Mouse (Mus musculus): ENCODE results near the gene Galnt13. TPM values are rescaled to one million over a fixed set of nuclear protein-coding genes. Genes with fewer than 3 reads are reported as not detected.
"Not testable (repeated sequence)": the region's sequence is repeated elsewhere in the genome, so short reads cannot be mapped to it uniquely, and the experiment has no call there.

The Galnt13 gene
- polyA plus RNA-seq, 1 experiment from 2014 or later = 3.0 TPM

- 0 out of 2 replicates have a peak, but pooled peaks have one; percentile 26 for ATAC-seq (ENCODE audit: insufficient number of reproducible peaks, insufficient read depth, low FRiP score, low TSS enrichment, low read depth)
- Histone ChIP-seq H3K27me3 (no peaks in the 10 kb centered on the region), H3K4me2 (no peak overlapping the region), H3K9me3 (no peaks in the 10 kb centered on the region), H3K4me1 (no peaks in the 10 kb centered on the region), H3K36me3 (no peaks in the 10 kb centered on the region), H3K27ac (no peak overlapping the region), H3K9ac (no peak overlapping the region), H3K4me3 (no peak overlapping the region)
- WGBS = 71% methylated on average over 3 of the region's 3 CpGs
Observed at GRCm38 (mm10) chr2:54565068-54565467, 129.0 kb downstream of the Galnt13 start.

DNA sequence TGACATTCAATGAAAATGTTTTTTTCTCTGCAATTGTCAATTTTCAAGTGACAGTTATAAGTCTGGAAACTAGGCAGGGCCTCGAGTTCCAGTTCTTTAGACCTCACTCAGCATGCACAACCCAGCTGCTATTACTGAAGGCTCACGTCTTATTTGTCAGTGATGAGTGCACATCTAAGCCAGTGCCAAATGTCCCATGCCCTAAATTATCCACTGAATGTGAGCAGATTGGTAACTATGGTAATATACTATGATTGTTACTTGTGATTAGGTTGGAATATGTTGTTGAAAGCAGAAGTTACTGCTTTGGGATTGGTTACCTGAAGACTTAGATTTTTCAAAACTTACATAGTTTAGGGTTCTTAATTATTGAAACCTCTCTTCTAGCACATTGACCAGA, 131.1 kb downstream of the Galnt13 start:
- no peak for ATAC-seq (ENCODE audit: insufficient number of reproducible peaks, insufficient read depth, low FRiP score, low TSS enrichment, low read depth)
- WGBS = 60% methylated on average over 2 of the region's 2 CpGs
- no peak overlapping the region for H3K9ac ChIP-seq
- H3K4me3 ChIP-seq = no peak overlapping the region
- no peak overlapping the region for H3K4me2 ChIP-seq
- no peaks in the 10 kb centered on the region for H3K36me3 ChIP-seq
- no peaks in the 10 kb centered on the region for H3K27me3 ChIP-seq
- H3K4me1 ChIP-seq = no peaks in the 10 kb centered on the region
- no peaks in the 10 kb centered on the region for H3K9me3 ChIP-seq
- H3K27ac ChIP-seq = no peak overlapping the region

DNA sequence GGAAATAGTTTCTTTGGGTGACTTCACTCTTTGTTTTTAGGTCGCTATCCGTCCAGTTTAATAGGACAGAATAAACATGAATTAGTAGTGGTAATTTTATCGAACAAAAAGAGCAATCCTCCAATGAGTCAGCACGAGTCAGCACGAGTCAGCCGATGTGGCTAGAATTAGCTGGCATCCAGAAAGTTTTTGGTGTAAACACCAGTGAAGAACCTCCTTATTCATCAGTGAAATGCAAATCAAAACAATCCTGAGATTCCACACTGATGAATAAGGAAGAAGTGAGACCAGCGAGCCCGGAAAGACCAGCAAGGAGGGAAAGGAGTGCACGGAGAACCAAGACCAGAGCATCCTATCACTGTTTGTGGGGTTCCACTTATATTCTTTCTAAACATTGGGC, 131.5 kb downstream of the Galnt13 start:
- no peaks in the 10 kb centered on the region for H3K36me3 ChIP-seq
- H3K27me3 ChIP-seq = no peaks in the 10 kb centered on the region
- no peaks in the 10 kb centered on the region for H3K9me3 ChIP-seq
- WGBS = 85% methylated on average over 9 of the region's 9 CpGs
- H3K4me1 ChIP-seq = no peaks in the 10 kb centered on the region
- H3K27ac ChIP-seq = no peak overlapping the region
- H3K4me3 ChIP-seq = no peak overlapping the region
- H3K9ac ChIP-seq = no peak overlapping the region
- no peak for ATAC-seq (ENCODE audit: insufficient number of reproducible peaks, insufficient read depth, low FRiP score, low TSS enrichment, low read depth)
- H3K4me2 ChIP-seq = no peak overlapping the region

GRCm38 (mm10) chr2:54713817-54714216, 277.7 kb downstream of the Galnt13 start:
- no CpG with 5 or more reads among the region's 5 CpGs for WGBS
- ATAC-seq (ENCODE audit: insufficient number of reproducible peaks, insufficient read depth, low FRiP score, low TSS enrichment, low read depth); H3K9ac ChIP-seq; H3K4me2 ChIP-seq; H3K27ac ChIP-seq; H3K27me3 ChIP-seq; H3K4me3 ChIP-seq; H3K4me1 ChIP-seq; H3K9me3 ChIP-seq; H3K36me3 ChIP-seq: not testable (repeated sequence)

DNA sequence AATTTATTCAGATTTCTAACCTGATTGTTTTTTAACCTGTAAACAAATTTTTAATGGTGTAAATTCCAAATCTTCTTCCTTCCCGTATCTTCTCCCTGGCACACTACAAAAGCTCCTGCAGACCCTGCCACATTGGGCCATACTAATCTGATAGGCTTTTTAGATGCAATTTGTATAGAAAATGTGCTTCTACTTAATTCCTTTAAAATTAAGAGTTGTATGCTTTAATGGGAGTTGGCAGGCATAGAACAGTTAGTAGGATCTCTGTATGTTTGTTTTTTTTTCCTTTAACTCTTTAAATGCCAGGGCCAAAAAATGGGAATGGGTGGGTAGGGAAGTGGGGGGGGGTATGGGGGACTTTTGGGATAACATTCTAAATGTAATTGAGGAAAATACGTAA, 315.1 kb downstream of the Galnt13 start:
- WGBS = 67% methylated on average over 2 of the region's 2 CpGs
- no peak for ATAC-seq (ENCODE audit: insufficient number of reproducible peaks, insufficient read depth, low FRiP score, low TSS enrichment, low read depth)
- H3K36me3 ChIP-seq = no peaks in the 10 kb centered on the region

DNA sequence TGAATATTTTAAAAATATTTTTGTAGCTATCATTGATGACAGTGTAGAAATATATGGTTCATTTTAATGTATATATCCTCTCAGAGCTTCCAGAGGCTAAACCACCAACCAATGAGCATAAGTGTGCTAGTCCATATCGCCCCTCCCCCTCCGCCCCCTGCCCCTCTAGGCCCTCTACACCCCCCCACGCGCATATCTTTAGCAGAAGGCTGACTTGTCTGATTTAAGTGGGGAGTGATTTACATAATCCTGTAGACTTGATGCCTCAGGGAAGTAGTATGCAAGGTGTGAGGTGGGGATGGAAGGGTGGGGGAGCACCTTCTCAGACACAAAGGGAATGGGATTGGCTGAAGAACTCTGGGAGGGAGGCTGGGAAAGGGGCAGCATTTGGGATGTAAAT, 323.7 kb downstream of the Galnt13 start:
- H3K27me3 ChIP-seq = no peaks in the 10 kb centered on the region
- 31% methylated on average over 4 of the region's 4 CpGs for WGBS

More for the DNA sequence above, 315.1 kb downstream of the Galnt13 start:
- Histone ChIP-seq H3K27ac (no peak overlapping the region), H3K4me1 (no peaks in the 10 kb centered on the region), H3K9me3 (no peaks in the 10 kb centered on the region), H3K9ac (no peak overlapping the region), H3K27me3 (no peaks in the 10 kb centered on the region), H3K4me2 (no peak overlapping the region), H3K4me3 (no peak overlapping the region)

GRCm38 (mm10) chr2:54778790-54779273, 342.7 kb downstream of the Galnt13 start:
- H3K27me3 ChIP-seq = no peaks in the 10 kb centered on the region

More for the DNA sequence above, 323.7 kb downstream of the Galnt13 start:
- H3K9me3 ChIP-seq = no peaks in the 10 kb centered on the region
- no peak for ATAC-seq (ENCODE audit: insufficient number of reproducible peaks, insufficient read depth, low FRiP score, low TSS enrichment, low read depth)
- no peak overlapping the region for H3K9ac ChIP-seq
- no peak overlapping the region for H3K4me3 ChIP-seq
- H3K27ac ChIP-seq = no peak overlapping the region
- no peak overlapping the region for H3K4me2 ChIP-seq
- H3K36me3 ChIP-seq = no peaks in the 10 kb centered on the region
- H3K4me1 ChIP-seq = no peaks in the 10 kb centered on the region

GRCm38 (mm10) chr2:54813670-54814256, 377.6 kb downstream of the Galnt13 start:
- H3K27me3 ChIP-seq = no peaks in the 10 kb centered on the region
- H3K9ac ChIP-seq = no peak overlapping the region
- no peaks in the 10 kb centered on the region for H3K36me3 ChIP-seq
- 80% methylated on average over 2 of the region's 2 CpGs for WGBS
- no peaks in the 10 kb centered on the region for H3K9me3 ChIP-seq
- H3K4me1 ChIP-seq = no peaks in the 10 kb centered on the region
- no peak overlapping the region for H3K27ac ChIP-seq
- no peak for ATAC-seq (ENCODE audit: insufficient number of reproducible peaks, insufficient read depth, low FRiP score, low TSS enrichment, low read depth)
- no peak overlapping the region for H3K4me3 ChIP-seq
- no peak overlapping the region for H3K4me2 ChIP-seq

More at GRCm38 (mm10) chr2:54778790-54779273, 342.7 kb downstream of the Galnt13 start:
- ATAC-seq (ENCODE audit: insufficient number of reproducible peaks, insufficient read depth, low FRiP score, low TSS enrichment, low read depth) = no peak
- Histone ChIP-seq H3K27ac (no peak overlapping the region), H3K4me1 (no peaks in the 10 kb centered on the region), H3K36me3 (no peaks in the 10 kb centered on the region), H3K9me3 (no peaks in the 10 kb centered on the region), H3K4me3 (no peak overlapping the region), H3K4me2 (no peak overlapping the region), H3K9ac (no peak overlapping the region)
- WGBS = 82% methylated on average over 2 of the region's 2 CpGs

DNA sequence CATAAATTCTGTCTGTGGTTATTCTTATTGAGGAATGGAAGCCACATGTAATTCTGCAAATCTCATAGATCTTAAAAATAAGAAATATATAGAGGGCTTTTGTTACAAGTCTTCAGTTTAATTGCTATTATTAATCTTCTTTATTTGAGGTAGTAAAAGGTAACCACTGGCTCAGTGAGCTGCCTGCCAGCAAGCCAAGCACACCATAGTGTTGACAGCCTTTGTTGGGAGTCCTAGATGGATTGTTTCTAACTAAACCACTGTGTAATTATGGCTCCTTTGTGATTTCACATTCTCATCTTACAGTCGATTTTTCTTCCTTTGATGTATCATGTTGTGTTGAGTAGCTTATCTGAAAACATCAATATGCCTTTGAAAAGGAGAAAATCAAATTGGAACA, 405.1 kb downstream of the Galnt13 start:
- 39% methylated on average over 1 of the region's 1 CpGs for WGBS
- no peak for ATAC-seq (ENCODE audit: insufficient number of reproducible peaks, insufficient read depth, low FRiP score, low TSS enrichment, low read depth)
- Histone ChIP-seq H3K9ac (no peak overlapping the region), H3K27me3 (no peaks in the 10 kb centered on the region), H3K9me3 (no peaks in the 10 kb centered on the region), H3K27ac (no peak overlapping the region), H3K4me2 (no peak overlapping the region), H3K4me1 (no peaks in the 10 kb centered on the region), H3K36me3 (no peaks in the 10 kb centered on the region), H3K4me3 (no peak overlapping the region)

- Histone ChIP-seq H3K36me3 (no peaks in the 10 kb centered on the region), H3K4me3 (no peak overlapping the region), H3K27ac (no peak overlapping the region), H3K9ac (no peak overlapping the region), H3K4me2 (no peak overlapping the region), H3K27me3 (no peaks in the 10 kb centered on the region), H3K9me3 (no peaks in the 10 kb centered on the region), H3K4me1 (no peaks in the 10 kb centered on the region)
- ATAC-seq (ENCODE audit: insufficient number of reproducible peaks, insufficient read depth, low FRiP score, low TSS enrichment, low read depth) = no peak
- WGBS = 77% methylated on average over 7 of the region's 7 CpGs
Observed at GRCm38 (mm10) chr2:54906282-54907060, 470.4 kb downstream of the Galnt13 start.

DNA sequence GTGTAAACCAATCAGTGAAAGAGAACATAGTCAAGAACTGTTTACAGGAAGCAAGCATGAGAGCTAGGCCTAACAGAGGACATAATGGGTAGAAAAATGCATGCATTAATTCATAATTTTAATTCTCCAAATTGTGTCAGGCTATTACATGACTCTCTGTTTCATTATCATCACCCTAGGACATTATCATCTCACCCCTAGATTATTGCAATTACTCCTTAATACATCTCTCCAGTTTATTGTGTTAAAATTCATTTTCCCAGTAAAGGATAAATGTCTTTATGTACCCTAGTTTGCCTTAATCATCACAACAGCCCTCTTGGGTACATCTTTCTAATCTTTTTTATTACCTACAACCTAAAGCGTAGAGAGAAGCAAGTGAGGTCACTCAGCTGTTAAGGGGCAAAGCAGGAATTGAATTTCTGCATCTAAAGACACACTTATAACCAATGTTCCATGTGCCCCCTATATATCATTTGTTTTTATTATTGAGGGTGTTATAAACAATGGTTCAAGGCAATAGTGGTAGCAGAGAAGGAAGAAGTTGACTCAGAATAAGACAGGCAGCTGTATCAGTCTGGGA, 479.1 kb downstream of the Galnt13 start:
- ATAC-seq (ENCODE audit: insufficient number of reproducible peaks, insufficient read depth, low FRiP score, low TSS enrichment, low read depth) = no peak
- 87% methylated on average over 1 of the region's 1 CpGs for WGBS
- no peak overlapping the region for H3K9ac ChIP-seq

GRCm38 (mm10) chr2:54936369-54936768, 500.3 kb downstream of the Galnt13 start:
- WGBS = 82% methylated on average over 3 of the region's 3 CpGs
- Histone ChIP-seq H3K27ac (no peak overlapping the region), H3K9ac (no peak overlapping the region), H3K4me1 (no peaks in the 10 kb centered on the region), H3K9me3 (no peaks in the 10 kb centered on the region), H3K27me3 (no peaks in the 10 kb centered on the region), H3K4me3 (no peak overlapping the region), H3K36me3 (no peaks in the 10 kb centered on the region), H3K4me2 (no peak overlapping the region)
- no peak for ATAC-seq (ENCODE audit: insufficient number of reproducible peaks, insufficient read depth, low FRiP score, low TSS enrichment, low read depth)

More for the DNA sequence above, 479.1 kb downstream of the Galnt13 start:
- no peaks in the 10 kb centered on the region for H3K4me1 ChIP-seq
- H3K36me3 ChIP-seq = no peaks in the 10 kb centered on the region
- no peaks in the 10 kb centered on the region for H3K27me3 ChIP-seq
- no peaks in the 10 kb centered on the region for H3K9me3 ChIP-seq
- no peak overlapping the region for H3K4me3 ChIP-seq
- no peak overlapping the region for H3K27ac ChIP-seq
- no peak overlapping the region for H3K4me2 ChIP-seq

Data from embryonic facial prominence, embryonic 13.5 days (tissue).